Mouse (Mus musculus) CH12.LX (cell line): ENCODE measurements around the gene Ntng1. TPM values are rescaled to one million over a fixed set of nuclear protein-coding genes. Genes with fewer than 3 reads are reported as not detected.

ENCODE experiments used
- DNase-seq: peaks from one replicate; pipeline ENCODE4 v3.0.0-alpha.2; 2013; ENCODE audit errors: extremely low read depth
- H3K27ac ChIP-seq: 2 replicates; pipeline ENCODE4 v1.5.1; 2012; ENCODE audit warnings: low read depth, mild to moderate bottlenecking, control low read depth, moderate library complexity; ENCODE audit not compliant: insufficient read depth
- H3K27me3 ChIP-seq: replicated peaks from 2 replicates; pipeline ENCODE3; 2012; ENCODE audit warnings: inconsistent platforms
- H3K36me3 ChIP-seq, 2 experiments: replicated peaks in 1 of 2; 2 replicates each; pipeline versions ENCODE3 to v1.6.1; 2012; ENCODE audit warnings: inconsistent platforms in 1 of 2, low read length in 1 of 2, mild to moderate bottlenecking in 1 of 2, mixed read lengths in 1 of 2, moderate library complexity in 1 of 2; ENCODE audit not compliant: control insufficient read depth in 1 of 2, insufficient read depth in 1 of 2
- H3K4me1 ChIP-seq, 2 experiments: 2 replicates each; pipeline ENCODE4 v1.6.1; 2012; ENCODE audit warnings: inconsistent platforms in 1 of 2, moderate library complexity in 1 of 2; ENCODE audit not compliant: insufficient read depth in 2 of 2, control insufficient read depth in 1 of 2
- H3K4me2 ChIP-seq: 2 replicates; pipeline ENCODE4 v1.6.1; 2012; ENCODE audit warnings: low read depth, mild to moderate bottlenecking, control low read depth; ENCODE audit not compliant: poor library complexity, insufficient read depth, severe bottlenecking
- H3K4me3 ChIP-seq, 3 experiments: fragments of 150-350 bp in 1 of 3; sonication (generic) in 1 of 3; replicated peaks in 1 of 3; 2 replicates each; pipeline versions ENCODE3 to v1.5.1; 2011 to 2012; ENCODE audit warnings: low read depth in 2 of 3, low read length in 2 of 3, mild to moderate bottlenecking in 2 of 3, moderate library complexity in 2 of 3, control low read depth in 1 of 3, improper control_type of control experiment in 1 of 3, inconsistent platforms in 1 of 3, mixed read lengths in 1 of 3; ENCODE audit not compliant: poor library complexity in 1 of 3
- H3K79me2 ChIP-seq: replicated peaks from 2 replicates; pipeline ENCODE4 v1.6.1; 2012; ENCODE audit warnings: mild to moderate bottlenecking, moderate library complexity; ENCODE audit not compliant: control insufficient read depth, poor library complexity, insufficient read depth, severe bottlenecking; ENCODE audit errors: extremely low read depth
- H3K9ac ChIP-seq: 2 replicates; pipeline ENCODE4 v1.6.1; 2012; ENCODE audit warnings: low read depth, mild to moderate bottlenecking, control low read depth, moderate library complexity; ENCODE audit not compliant: insufficient read depth
- H3K9me3 ChIP-seq: replicated peaks from 2 replicates; pipeline ENCODE3; 2012; ENCODE audit warnings: low read length, inconsistent platforms, mixed read lengths
- BHLHE40 ChIP-seq: IDR thresholded peaks from 2 replicates; pipeline ENCODE4 v1.6.1; 2011; ENCODE audit warnings: mild to moderate bottlenecking, low read depth, low read length, improper control_type of control experiment
- CHD2 ChIP-seq: IDR thresholded peaks from 2 replicates; pipeline ENCODE4 v1.6.1; 2011; ENCODE audit warnings: low read length, improper control_type of control experiment
- CTCF ChIP-seq, 2 experiments: IDR thresholded peaks in 1 of 2; conservative IDR thresholded peaks in 1 of 2; 2 replicates each; pipeline ENCODE4 v1.5.1; 2011 to 2012; ENCODE audit warnings: low read depth in 2 of 2, low read length in 2 of 2, improper control_type of control experiment in 1 of 2, inconsistent platforms in 1 of 2, mild to moderate bottlenecking in 1 of 2, moderate library complexity in 1 of 2
- E2F4 ChIP-seq: IDR thresholded peaks from 2 replicates; pipeline ENCODE4 v1.6.1; 2011; ENCODE audit warnings: low read depth, low read length, improper control_type of control experiment; ENCODE audit not compliant: insufficient replicate concordance
- ELF1 ChIP-seq: IDR thresholded peaks from 2 replicates; pipeline ENCODE4 v1.6.1; 2014; ENCODE audit warnings: low read depth, mild to moderate bottlenecking, inconsistent platforms, low read length, improper control_type of control experiment
- EP300 ChIP-seq: IDR thresholded peaks from 2 replicates; pipeline ENCODE4 v1.6.1; 2011; ENCODE audit warnings: low read length, improper control_type of control experiment
- ETS1 ChIP-seq: conservative IDR thresholded peaks from 2 replicates; pipeline ENCODE4 v1.6.1; 2012; ENCODE audit warnings: low read depth, mild to moderate bottlenecking, inconsistent platforms, low read length, improper control_type of control experiment, moderate library complexity
- HCFC1 ChIP-seq: IDR thresholded peaks from 2 replicates; pipeline ENCODE4 v1.6.1; 2012; ENCODE audit warnings: low read depth, mild to moderate bottlenecking, inconsistent platforms, low read length, improper control_type of control experiment
- KAT2A ChIP-seq: IDR thresholded peaks from 2 replicates; pipeline ENCODE4 v1.6.1; 2012; ENCODE audit warnings: low read length, improper control_type of control experiment, inconsistent platforms; ENCODE audit not compliant: insufficient replicate concordance
- MAX ChIP-seq: IDR thresholded peaks from 2 replicates; pipeline ENCODE4 v1.6.1; 2011; ENCODE audit warnings: low read length, improper control_type of control experiment
- MAZ ChIP-seq: IDR thresholded peaks from 2 replicates; pipeline ENCODE4 v1.6.1; 2012; ENCODE audit warnings: low read depth, mild to moderate bottlenecking, inconsistent platforms, low read length, improper control_type of control experiment, moderate library complexity
- MXI1 ChIP-seq: IDR thresholded peaks from 2 replicates; pipeline ENCODE4 v1.6.1; 2011; ENCODE audit warnings: mild to moderate bottlenecking, low read depth, low read length, improper control_type of control experiment
- NELFE ChIP-seq: IDR thresholded peaks from 2 replicates; pipeline ENCODE4 v1.6.1; 2011; ENCODE audit warnings: low read depth, low read length, improper control_type of control experiment
- POLR2A ChIP-seq: IDR thresholded peaks from 2 replicates; pipeline ENCODE4 v1.6.1; 2011; ENCODE audit warnings: low read depth, mild to moderate bottlenecking, improper control_type of control experiment, low read length
- POLR2AphosphoS2 ChIP-seq: IDR thresholded peaks from 2 replicates; pipeline ENCODE4 v1.6.1; 2011; ENCODE audit warnings: low read depth, low read length, improper control_type of control experiment
- RAD21 ChIP-seq: IDR thresholded peaks from 2 replicates; pipeline ENCODE4 v1.6.1; 2011; ENCODE audit warnings: low read depth, mild to moderate bottlenecking, low read length, improper control_type of control experiment, moderate library complexity
- RCOR1 ChIP-seq: conservative IDR thresholded peaks from 2 replicates; pipeline ENCODE4 v1.6.1; 2012; ENCODE audit warnings: low read depth, mild to moderate bottlenecking, inconsistent platforms, low read length, improper control_type of control experiment
- SMC3 ChIP-seq: IDR thresholded peaks from 2 replicates; pipeline ENCODE4 v1.6.1; 2011; ENCODE audit warnings: low read depth, low read length, improper control_type of control experiment
- UBTF ChIP-seq: IDR thresholded peaks from 2 replicates; pipeline ENCODE4 v1.6.1; 2012; ENCODE audit warnings: low read depth, mild to moderate bottlenecking, inconsistent platforms, low read length, improper control_type of control experiment, moderate library complexity
- USF2 ChIP-seq: conservative IDR thresholded peaks from 2 replicates; pipeline ENCODE4 v1.6.1; 2011; ENCODE audit warnings: low read depth, low read length, improper control_type of control experiment
- ZMIZ1 ChIP-seq: IDR thresholded peaks from 2 replicates; pipeline ENCODE4 v1.6.1; 2012; ENCODE audit warnings: low read depth, mild to moderate bottlenecking, inconsistent platforms, low read length, improper control_type of control experiment
- ZNF384 ChIP-seq: IDR thresholded peaks from 2 replicates; pipeline ENCODE4 v1.6.1; 2012; ENCODE audit warnings: low read depth, low read length, improper control_type of control experiment, inconsistent platforms
- dilution Hi-C: fragments of 300-500 bp; cut with MboI; formaldehyde crosslinking; loops from 2 replicates; pipeline ENCODE4 v1.14.3; 2020; ENCODE audit warnings: low sequenced_read_pairs; ENCODE audit not compliant: extremely low pct_unique_long_range_greater_than_20kb, extremely low pct_ligation_motif_present
- in situ Hi-C: fragments of 300-500 bp; cut with MboI; formaldehyde crosslinking; loops from 3 replicates; pipeline ENCODE4 v1.14.3; 2019; ENCODE audit warnings: low sequenced_read_pairs, low pct_ligation_motif_present, low pct_unique_long_range_greater_than_20kb, mixed read lengths
- polyA plus RNA-seq: library from polyadenylated mRNA; unstranded; fragments of >175 nt; gene quantifications from 2 replicates; pipeline ENCODE4 v1.2.1, GENCODE M21; 2012; ENCODE audit warnings: low read depth; ENCODE audit not compliant: insufficient read length
- total RNA-seq, 2 experiments: library from RNA; depleted of rRNA; stranded (reverse); fragments of 300-350 nt in 1 of 2; fragments of >200 nt in 1 of 2; gene quantifications; 2 replicates each; pipeline ENCODE4 v1.2.3; 2012 to 2014

Gene Ntng1
- total and polyA plus RNA-seq, 3 experiments: not detected

DNA sequence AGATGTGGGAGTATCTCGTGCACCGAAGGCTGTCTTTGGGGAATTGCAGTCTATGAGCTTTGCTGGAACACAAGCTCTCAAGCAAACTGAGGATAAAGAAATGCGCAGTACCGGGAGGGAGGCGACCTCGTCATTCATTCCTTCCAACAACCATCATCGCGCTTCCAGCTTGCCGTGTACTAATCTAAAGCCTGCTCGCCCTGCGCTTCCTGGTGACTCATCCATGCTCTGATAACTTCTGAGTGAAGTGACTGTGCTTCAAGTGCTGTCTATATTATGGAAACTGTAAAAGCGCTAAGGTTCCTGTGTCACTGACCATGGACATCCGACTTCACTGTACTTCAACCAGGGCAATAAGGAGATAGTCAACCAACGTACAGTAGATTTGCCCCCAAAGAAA is 371.7 kb downstream of the Ntng1 start:
- H3K9ac ChIP-seq: no peak overlapping the region
- no peaks in the 10 kb centered on the region for H3K36me3 ChIP-seq
- dilution Hi-C loops: no loop called here
- no peak for DNase-seq
- H3K9me3 ChIP-seq: peaks cover 57% of the 10 kb centered on the region
- no peak for TF ChIP-seq MAX
- no peak for TF ChIP-seq ZMIZ1
- no peak for TF ChIP-seq KAT2A
- no peak for TF ChIP-seq E2F4
- no peak for TF ChIP-seq ZNF384
- TF ChIP-seq MAZ: no peak
- TF ChIP-seq POLR2A: no peak
- no peak for TF ChIP-seq SMC3
- TF ChIP-seq ELF1: no peak
- TF ChIP-seq NELFE: no peak
- TF ChIP-seq, all 38 proteins: peak for 0
- no peaks in the 10 kb centered on the region for H3K27me3 ChIP-seq
- in situ Hi-C loops: no loop called here
- no peaks in the 10 kb centered on the region for H3K79me2 ChIP-seq
- H3K4me1 ChIP-seq: no peaks in the 10 kb centered on the region
- no peak overlapping the region for H3K4me2 ChIP-seq
- H3K4me3 ChIP-seq: no peak overlapping the region
- H3K27ac ChIP-seq: no peak overlapping the region

DNA sequence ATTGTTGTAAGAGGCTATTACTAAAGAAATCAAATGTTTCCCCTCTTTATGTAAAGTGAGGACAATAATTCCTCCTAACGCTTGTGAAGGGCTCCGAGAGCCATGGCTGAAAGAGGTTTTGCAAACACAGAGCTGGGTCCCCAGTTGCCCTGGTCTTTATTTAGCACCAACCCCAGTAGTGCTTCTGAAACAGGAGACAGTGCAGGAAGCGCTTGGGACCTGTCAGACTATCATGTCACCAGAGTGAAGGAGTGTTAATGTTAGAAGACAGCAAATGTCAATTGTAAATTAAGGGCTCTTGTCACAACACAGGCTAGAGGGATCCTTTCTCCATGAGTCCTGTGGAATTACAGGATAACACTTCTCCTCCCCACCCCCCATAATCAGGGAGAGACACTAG is 376.9 kb downstream of the Ntng1 start:
- no peak for DNase-seq
- Histone ChIP-seq H3K4me2 (no peak overlapping the region), H3K36me3 (no peaks in the 10 kb centered on the region), H3K9me3 (peaks cover 70% of the 10 kb centered on the region), H3K27me3 (no peaks in the 10 kb centered on the region), H3K79me2 (no peaks in the 10 kb centered on the region), H3K4me1 (no peaks in the 10 kb centered on the region), H3K27ac (no peak overlapping the region), H3K4me3 (no peak overlapping the region), H3K9ac (no peak overlapping the region)
- in situ Hi-C loops (no loop called here), dilution Hi-C loops (no loop called here)
- TF ChIP-seq RCOR1 (no peak), CHD2 (no peak)

DNA sequence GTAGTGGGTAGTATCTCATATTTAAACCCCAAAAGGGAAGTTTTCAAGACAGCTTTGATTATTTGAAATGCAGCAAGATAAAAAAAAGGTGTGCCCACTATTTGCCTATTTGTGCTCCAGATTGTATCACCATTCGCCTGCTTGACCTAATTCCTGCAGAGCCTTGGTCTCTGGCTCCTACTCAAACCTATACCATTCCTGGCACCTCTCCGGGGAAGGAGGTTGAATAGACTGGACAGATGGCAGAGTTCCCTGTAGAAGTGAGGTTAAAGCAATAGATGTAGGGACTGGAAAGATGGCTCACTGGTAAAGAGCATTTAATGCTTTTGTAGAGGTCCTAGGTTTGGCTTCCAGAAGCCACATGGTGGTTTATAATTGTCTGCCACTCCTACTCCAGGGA is 378.2 kb downstream of the Ntng1 start:
- no peak overlapping the region for H3K9ac ChIP-seq
- H3K79me2 ChIP-seq: no peaks in the 10 kb centered on the region
- no peak overlapping the region for H3K4me3 ChIP-seq
- TF ChIP-seq MXI1: no peak
- no peak for TF ChIP-seq ETS1
- no peak for TF ChIP-seq RAD21
- no peak for TF ChIP-seq UBTF
- TF ChIP-seq CTCF (conservative IDR thresholded peaks at IDR 0.05 in 1 of 2, IDR thresholded peaks at IDR 0.05 in 1 of 2; ENCODE audit: low read depth in 2 of 2, low read length in 2 of 2): no peak
- no peak for TF ChIP-seq USF2
- no peak for TF ChIP-seq POLR2AphosphoS2
- no peak for TF ChIP-seq HCFC1
- no peak for TF ChIP-seq BHLHE40
- no peak for TF ChIP-seq EP300
- TF ChIP-seq SMC3: no peak
- dilution Hi-C loops: no loop called here
- no peak overlapping the region for H3K4me2 ChIP-seq
- no peaks in the 10 kb centered on the region for H3K4me1 ChIP-seq
- H3K36me3 ChIP-seq: no peaks in the 10 kb centered on the region
- in situ Hi-C loops: no loop called here
- H3K9me3 ChIP-seq: peaks cover 63% of the 10 kb centered on the region
- H3K27ac ChIP-seq: no peak overlapping the region
- no peak for DNase-seq
- no peaks in the 10 kb centered on the region for H3K27me3 ChIP-seq
